23 mouse cellular contexts compared by ENCODE assay signal in the genomic region with DNA sequence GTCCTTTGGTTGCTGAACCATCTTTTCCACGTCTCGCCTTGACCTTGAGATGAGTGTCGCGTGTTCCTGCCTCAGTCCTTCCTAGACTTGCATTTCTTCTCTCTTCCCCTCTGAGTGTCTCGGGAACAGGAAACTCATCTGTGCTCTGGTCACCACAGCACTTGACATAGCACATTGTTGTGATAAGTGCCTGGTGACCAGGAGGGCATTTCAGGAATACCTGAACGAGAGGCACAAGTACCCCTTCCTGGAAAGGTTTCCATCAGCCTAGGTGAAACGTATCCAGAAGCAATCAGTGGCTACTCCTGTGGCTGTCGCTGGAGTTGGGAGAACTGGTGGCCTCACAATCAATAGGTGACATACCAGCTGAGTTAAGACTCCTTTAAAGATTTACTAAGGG. TPM values are rescaled to one million over a fixed set of nuclear protein-coding genes. Genes with fewer than 3 reads are reported as not detected.
DNase-seq lines count a peak whose midpoint lies in the region; ATAC-seq lines count a peak whose summit lies in the region.
"Had no signal": no experiment of that assay in that cellular context is flagged by ENCODE, and none has a peak within 500 bp of the region (broad histone marks: within the 10 kb centered on the region; RNA-seq: fewer than 3 reads in every experiment).

No protein-coding gene starts in this region.

- H3K27me3 ChIP-seq in heart, embryonic 12.5 days (replicated peaks) = no peaks in the 10 kb centered on the region
- no peaks in the 10 kb centered on the region for H3K27me3 ChIP-seq in kidney, embryonic 15.5 days
- no peaks in the 10 kb centered on the region for H3K27me3 ChIP-seq in stomach, embryonic 15.5 days (replicated peaks)
- H3K27me3 ChIP-seq: limb, embryonic 15.5 days; midbrain, embryonic 13.5 days; Patski had no signal

- H3K4me2 ChIP-seq in heart, embryonic 12.5 days = peak overlapping the region; percentile 40
- no peak overlapping the region for H3K4me2 ChIP-seq in kidney, embryonic 15.5 days
- H3K4me2 ChIP-seq in stomach, embryonic 15.5 days = no peak overlapping the region
- H3K4me2 ChIP-seq: hindbrain, embryonic 14.5 days; limb, embryonic 15.5 days; lung, embryonic 14.5 days; midbrain, embryonic 13.5 days had no signal

- no peaks in the 10 kb centered on the region for H3K36me3 ChIP-seq in heart, embryonic 12.5 days
- H3K36me3 ChIP-seq in kidney, embryonic 15.5 days = no peaks in the 10 kb centered on the region
- H3K36me3 ChIP-seq in stomach, embryonic 15.5 days = no peaks in the 10 kb centered on the region
- H3K36me3 ChIP-seq: G1E; limb, embryonic 15.5 days; midbrain, embryonic 13.5 days had no signal

- intact Hi-C loops in heart, postnatal 36 days (cut with DNase I) = no loop called here

- 16% methylated on average over 8 of the region's 8 CpGs for WGBS in heart, embryonic 12.5 days
- 49% methylated on average over 8 of the region's 8 CpGs for WGBS in kidney, embryonic 15.5 days
- 48% methylated on average over 8 of the region's 8 CpGs for WGBS in stomach, embryonic 15.5 days

- peaks cover 60% of the 10 kb centered on the region for H3K4me1 ChIP-seq in heart, embryonic 12.5 days (replicated peaks)
- H3K4me1 ChIP-seq in kidney, embryonic 15.5 days = peaks cover 69% of the 10 kb centered on the region
- H3K4me1 ChIP-seq in stomach, embryonic 15.5 days = peaks cover 50% of the 10 kb centered on the region
- H3K4me1 ChIP-seq: midbrain, embryonic 13.5 days had no signal

- H3K9ac ChIP-seq in heart, embryonic 12.5 days = peak overlapping the region; percentile 3; the same call in 1 of the 2 replicates
- no peak overlapping the region for H3K9ac ChIP-seq in kidney, embryonic 15.5 days
- H3K9ac ChIP-seq in stomach, embryonic 15.5 days = no peak overlapping the region
- H3K9ac ChIP-seq: hindbrain, embryonic 14.5 days; limb, embryonic 15.5 days; lung, embryonic 14.5 days; midbrain, embryonic 13.5 days had no signal

- no peaks in the 10 kb centered on the region for H3K9me3 ChIP-seq in heart, embryonic 12.5 days (replicated peaks)
- H3K9me3 ChIP-seq in kidney, embryonic 15.5 days (replicated peaks) = no peaks in the 10 kb centered on the region
- H3K9me3 ChIP-seq in stomach, embryonic 15.5 days = no peaks in the 10 kb centered on the region
- H3K9me3 ChIP-seq: forebrain, embryonic 10.5 days; G1E; limb, embryonic 15.5 days; megakaryocyte, embryonic 14.5 days; midbrain, embryonic 13.5 days had no signal

- H3K27ac ChIP-seq in heart, embryonic 12.5 days (ENCODE audit: poor library complexity, severe bottlenecking) = peak overlapping the region; percentile 82
- peak overlapping the region; percentile 46; the same call in 1 of the 2 replicates for H3K27ac ChIP-seq in kidney, embryonic 15.5 days
- H3K27ac ChIP-seq in stomach, embryonic 15.5 days = peak overlapping the region; percentile 3; the same call in 1 of the 2 replicates
- H3K27ac ChIP-seq: forebrain, embryonic 10.5 days; hindbrain, embryonic 14.5 days; limb, embryonic 15.5 days; midbrain, embryonic 13.5 days had no signal

- DNase-seq in heart, postnatal 36 days = no peak
- DNase-seq in kidney, postnatal 10 days = no peak
- peak; percentile 46 to 68 for DNase-seq in lung, adult 18-20 months
- DNase-seq in lung, postnatal 10 days = no peak
- DNase-seq: B cell, adult 2 months; cerebellum, adult 11 months; cerebellum, adult 9-11 months; gastrocnemius, postnatal 10 days; kidney, adult 8-10 months; kidney, postnatal 4 days; lung, embryonic 14.5 days had no signal

- H3K4me3 ChIP-seq in heart, embryonic 12.5 days = no peak overlapping the region
- H3K4me3 ChIP-seq in kidney, embryonic 15.5 days (replicated peaks) = no peak overlapping the region
- no peak overlapping the region for H3K4me3 ChIP-seq in stomach, embryonic 15.5 days (replicated peaks)
- H3K4me3 ChIP-seq: forebrain, embryonic 10.5 days; limb, embryonic 15.5 days; megakaryocyte, embryonic 14.5 days; midbrain, embryonic 13.5 days had no signal

- ATAC-seq in heart, embryonic 12.5 days (ENCODE audit: insufficient number of reproducible peaks, low FRiP score) = no peak
- ATAC-seq in kidney, embryonic 15.5 days (replicated peaks; ENCODE audit: low FRiP score) = no peak
- ATAC-seq in stomach, embryonic 15.5 days (ENCODE audit: insufficient read depth, low FRiP score, low read depth) = no peak
- ATAC-seq: forebrain, embryonic 16.5 days; inflammation-experienced regulatory T-cells, adult 6 months; midbrain, embryonic 13.5 days; Patski had no signal

RNA-seq across cellular contexts. Expression of a gene that starts 47.5 kb away (rescaled TPM):
- polyA plus RNA-seq in heart, embryonic 12.5 days (2016; fragmentation: Nextera tagmentation; extraction: Ambion mirVana) = 27.5 and 27.9 TPM in 2 replicates
- total RNA-seq in heart, postnatal 36 days (2021) = 10 to 100 TPM; 56.9 to 61.9 TPM
- polyA plus RNA-seq in kidney, embryonic 15.5 days (2015; fragmentation: Nextera tagmentation; extraction: Ambion mirVana) = 37.5 and 39.5 TPM in 2 replicates
- 34.0 and 38.4 TPM in 2 replicates for polyA plus RNA-seq in stomach, embryonic 15.5 days (2015; fragmentation: Nextera tagmentation; extraction: Ambion mirVana)

Comparison
In these comparisons a context has a peak if more than half of its experiments do, and no peak if none do; other contexts are left out.
1. DNase-seq: peak in lung, adult 18-20 months (2 of 2); none in heart, postnatal 36 days (0 of 2), kidney, postnatal 10 days (single experiment) and lung, postnatal 10 days (single experiment).
2. H3K27ac ChIP-seq: peak in every context shown above with its lines; median percentile 82 in heart, embryonic 12.5 days; 46 in kidney, embryonic 15.5 days; 3 in stomach, embryonic 15.5 days.